Mouse (Mus musculus) urinary bladder, postnatal 14 days (tissue): ENCODE measurements around the gene Chuk.

Experiments
- DNase-seq: peaks from one replicate; pipeline ENCODE4 v3.0.0; 2021; ENCODE audit warnings: low spot score

Gene Chuk

GRCm38 (mm10) chr19:44107661-44108521 lies 611 bp upstream of the Chuk start:
- no peak for DNase-seq

GRCm38 (mm10) chr19:44104393-44104792 lies 2.9 kb downstream of the Chuk start:
- DNase-seq = no peak

- DNase-seq = no peak
These were observed 4.3 kb downstream of the Chuk start for GRCm38 (mm10) chr19:44103001-44103400.

GRCm38 (mm10) chr19:44100840-44101239 lies 6.4 kb downstream of the Chuk start:
- no peak for DNase-seq

- DNase-seq = no peak
These were observed 21.0 kb downstream of the Chuk start for GRCm38 (mm10) chr19:44086278-44086677.

- DNase-seq = no peak
These were observed 26.4 kb downstream of the Chuk start for GRCm38 (mm10) chr19:44080920-44081319.

GRCm38 (mm10) chr19:44080023-44080422 lies 27.3 kb downstream of the Chuk start:
- DNase-seq = no peak

GRCm38 (mm10) chr19:44077024-44077423 lies 30.3 kb downstream of the Chuk start:
- DNase-seq = no peak

- no peak for DNase-seq
These were observed 30.8 kb downstream of the Chuk start for GRCm38 (mm10) chr19:44076457-44076856.

- no peak for DNase-seq
These were observed 32.3 kb downstream of the Chuk start for GRCm38 (mm10) chr19:44074986-44075385.

GRCm38 (mm10) chr19:44071166-44071565 lies 36.1 kb downstream of the Chuk start:
- no peak for DNase-seq

- no peak for DNase-seq
These were observed 37.4 kb downstream of the Chuk start for GRCm38 (mm10) chr19:44069914-44070232.

GRCm38 (mm10) chr19:44069121-44069913 lies 38.0 kb downstream of the Chuk start, which contains the start of gene Erlin1:
TSS of gene Erlin1 (minus strand) at chr19:44069785.
- peak; percentile 90 for DNase-seq

- DNase-seq = no peak
These were observed 39.0 kb downstream of the Chuk start for GRCm38 (mm10) chr19:44068232-44068631.

GRCm38 (mm10) chr19:44067323-44068049 lies 39.8 kb downstream of the Chuk start:
- DNase-seq = peak; percentile 40

- no peak for DNase-seq
These were observed 42.5 kb downstream of the Chuk start for GRCm38 (mm10) chr19:44064734-44065133.

- no peak for DNase-seq
These were observed 43.5 kb downstream of the Chuk start for GRCm38 (mm10) chr19:44063773-44064172.

GRCm38 (mm10) chr19:44060226-44060625 lies 47.1 kb downstream of the Chuk start:
- DNase-seq = no peak

GRCm38 (mm10) chr19:44055173-44055826 lies 52.0 kb downstream of the Chuk start:
- no peak for DNase-seq

GRCm38 (mm10) chr19:44050388-44050787 lies 56.9 kb downstream of the Chuk start:
- no peak for DNase-seq

GRCm38 (mm10) chr19:44049282-44049681 lies 58.0 kb downstream of the Chuk start:
- no peak for DNase-seq

- no peak for DNase-seq
These were observed 61.4 kb downstream of the Chuk start for GRCm38 (mm10) chr19:44045847-44046246.
